Mouse (Mus musculus) hindlimb bud, embryonic 11.5 days (tissue): ENCODE data around the gene St6galnac3.
A peak's percentile ranks its signal among the peaks of the same experiment; 100 is the strongest.

Source experiments
- DNase-seq: peaks from one replicate; pipeline ENCODE4 v3.0.0-alpha.2; 2012; ENCODE audit warnings: low read depth, low spot score; ENCODE audit errors: extremely low spot score

The St6galnac3 gene

DNA sequence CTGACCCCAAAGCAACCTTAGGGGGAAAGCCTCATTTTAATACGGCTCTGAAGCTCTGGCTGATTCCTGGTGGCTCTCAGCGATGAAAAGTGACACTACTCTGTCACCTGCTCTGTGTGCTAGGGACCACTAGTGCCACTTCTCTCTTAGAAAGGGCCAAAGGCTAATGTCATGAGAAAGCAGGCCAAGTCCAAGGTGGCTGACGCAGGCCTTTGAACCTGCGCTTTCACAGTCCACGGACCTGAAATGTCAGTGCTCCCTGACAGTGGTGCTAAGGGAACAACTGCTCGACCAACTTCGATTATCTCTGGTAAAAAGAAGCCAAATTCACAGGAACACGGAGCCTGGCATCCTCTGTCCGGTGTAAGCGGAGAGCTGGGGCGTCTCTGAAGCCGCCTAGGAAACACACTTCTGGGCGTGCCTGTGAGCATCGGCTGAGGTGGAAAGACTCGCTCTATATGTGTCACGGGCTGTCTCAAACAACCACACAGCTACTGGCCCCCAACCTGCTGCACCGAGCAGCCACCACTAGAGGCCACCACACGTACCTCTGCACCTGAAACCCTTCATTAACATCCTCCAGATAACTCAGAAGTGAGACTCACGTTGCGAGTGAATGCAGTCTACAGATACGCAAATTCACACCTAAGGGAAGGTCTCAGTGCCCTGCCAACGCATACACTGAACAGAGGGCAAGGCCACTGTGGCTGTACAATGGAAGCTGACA is 66.8 kb downstream of the St6galnac3 start:
- no peak for DNase-seq

DNA sequence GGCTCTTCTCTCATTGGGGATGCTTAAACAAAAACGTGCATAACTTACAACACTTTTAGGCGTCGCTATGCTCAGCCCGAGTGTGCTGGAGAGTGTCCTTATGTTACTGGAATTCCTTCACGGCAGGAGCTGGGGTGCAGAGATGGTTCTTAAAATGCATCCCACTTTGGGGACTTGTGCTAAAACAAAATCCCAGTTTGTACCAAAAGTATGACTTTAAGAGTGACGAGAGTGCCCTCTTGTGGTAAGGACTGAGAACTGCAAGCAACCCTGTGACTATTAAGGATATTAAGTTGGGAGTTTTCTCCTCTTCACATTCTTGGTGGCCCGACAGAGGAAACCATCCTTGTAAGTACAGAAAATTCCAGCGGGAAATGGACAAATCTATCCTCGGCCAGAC is 69.9 kb downstream of the St6galnac3 start:
- DNase-seq: peak; percentile 80

DNA sequence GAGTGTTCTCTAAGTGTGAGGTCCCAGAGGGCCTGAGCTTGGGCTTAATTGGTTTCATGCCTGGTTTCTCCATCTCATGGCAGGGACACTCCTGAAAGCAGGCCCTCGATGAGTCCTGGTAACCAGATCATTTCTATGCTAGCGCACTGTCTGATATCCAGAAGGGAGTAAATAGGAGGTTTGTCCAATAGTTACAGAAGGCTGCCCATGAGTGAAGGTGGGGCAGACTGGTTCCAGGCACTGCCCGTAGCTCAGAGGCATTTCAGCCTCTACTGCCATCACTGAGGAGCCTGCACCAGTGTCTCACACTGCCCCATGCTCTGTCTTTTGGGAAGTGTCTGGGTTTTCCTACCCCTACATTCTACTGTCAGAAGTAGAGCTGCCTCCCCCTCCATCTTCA is 72.1 kb downstream of the St6galnac3 start:
- DNase-seq: no peak

DNA sequence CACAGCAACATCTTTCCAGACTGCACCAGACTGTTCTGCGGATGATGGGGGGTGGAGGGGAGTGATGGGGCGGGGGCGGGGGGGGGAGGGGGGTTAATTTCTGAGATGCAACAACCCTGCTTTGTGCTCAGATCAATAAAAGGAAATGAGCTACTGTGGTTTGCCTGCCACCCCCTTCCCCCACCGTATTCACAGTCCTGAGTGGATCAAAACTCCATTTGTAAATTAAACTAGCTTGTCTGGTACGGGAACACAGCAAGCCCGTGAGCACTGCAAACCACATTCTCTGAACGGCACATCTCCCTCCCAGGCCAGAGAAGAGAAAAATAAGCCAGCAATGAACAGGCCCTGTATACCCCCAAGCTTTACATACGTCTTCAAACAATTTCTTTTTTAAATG is 76.3 kb downstream of the St6galnac3 start:
- DNase-seq: no peak

- no peak for DNase-seq
These were observed 79.2 kb downstream of the St6galnac3 start for GRCm38 (mm10) chr3:153645803-153646202.

DNA sequence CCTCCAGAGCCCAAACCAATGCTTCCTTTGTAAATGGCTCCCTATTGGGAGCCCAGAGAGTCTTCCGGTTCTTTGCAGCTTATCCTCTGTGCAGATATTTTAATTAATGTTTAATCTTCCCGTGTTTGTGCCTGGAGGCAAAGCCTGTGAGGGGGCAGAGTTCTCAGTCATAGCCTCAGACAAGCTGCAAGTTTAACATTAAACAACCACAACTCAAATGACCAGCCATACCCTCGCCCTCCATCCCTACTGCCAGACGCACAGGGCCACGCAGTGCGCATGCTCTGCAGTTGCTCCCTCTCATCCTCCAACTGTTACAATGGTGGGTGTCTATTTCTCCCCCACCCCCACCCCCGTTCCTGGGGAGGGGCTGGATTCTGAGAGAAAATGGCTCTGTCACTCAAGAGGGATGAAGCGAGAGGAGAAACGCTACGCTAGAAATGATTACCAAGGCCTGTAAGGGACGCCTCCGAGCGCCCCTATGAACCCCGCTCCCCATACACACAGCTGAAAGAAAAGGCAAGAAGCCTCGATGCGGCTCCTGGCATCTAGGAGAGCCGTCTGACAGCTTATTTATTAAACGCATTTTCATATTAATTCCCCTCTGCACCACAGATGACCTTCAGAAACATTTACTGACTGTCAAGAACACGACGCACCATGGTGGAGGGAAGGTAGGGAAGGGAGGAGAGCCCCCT is 81.0 kb downstream of the St6galnac3 start:
- no peak for DNase-seq

DNA sequence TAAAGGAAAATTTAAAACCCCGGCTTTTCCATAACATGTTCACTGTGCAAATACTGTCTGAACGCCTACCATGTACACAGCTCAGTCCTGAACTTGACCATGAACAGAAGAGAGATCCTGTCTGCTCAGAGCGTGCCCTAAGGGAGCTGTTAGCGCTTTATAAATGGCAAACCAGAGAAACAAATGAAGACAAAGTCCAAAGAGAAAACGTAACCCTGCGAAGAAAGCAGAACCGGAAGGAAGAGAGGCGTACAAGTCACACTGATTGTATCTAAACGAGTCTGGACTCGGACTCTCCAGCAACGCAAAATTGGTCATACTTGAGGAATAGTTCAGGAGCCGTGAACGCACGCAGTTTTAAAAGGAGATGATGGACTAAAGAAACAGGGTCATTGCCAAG is 82.1 kb downstream of the St6galnac3 start:
- no peak for DNase-seq

GRCm38 (mm10) chr3:153641805-153642204 is 83.2 kb downstream of the St6galnac3 start:
- DNase-seq: no peak

- no peak for DNase-seq
These were observed 87.6 kb downstream of the St6galnac3 start for GRCm38 (mm10) chr3:153637336-153637735.

DNA sequence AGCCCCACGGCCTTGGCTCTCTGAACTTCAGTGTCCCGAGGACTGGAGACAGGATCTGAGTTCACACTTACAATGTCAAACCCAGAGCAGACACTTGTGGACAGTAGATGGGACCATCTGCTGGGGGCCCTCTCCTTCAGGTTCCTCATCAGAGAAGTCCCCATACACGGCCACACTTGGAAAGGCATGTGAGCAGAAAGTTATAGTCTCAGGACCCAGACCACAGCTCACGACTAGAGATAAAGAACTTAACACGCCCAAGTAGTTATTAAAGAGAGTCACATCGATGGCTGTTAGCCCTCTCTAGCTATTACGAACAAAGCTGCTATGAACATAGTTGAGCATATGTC is 88.2 kb downstream of the St6galnac3 start:
- DNase-seq: no peak

- no peak for DNase-seq
These were observed 88.7 kb downstream of the St6galnac3 start for GRCm38 (mm10) chr3:153636094-153636803.

DNA sequence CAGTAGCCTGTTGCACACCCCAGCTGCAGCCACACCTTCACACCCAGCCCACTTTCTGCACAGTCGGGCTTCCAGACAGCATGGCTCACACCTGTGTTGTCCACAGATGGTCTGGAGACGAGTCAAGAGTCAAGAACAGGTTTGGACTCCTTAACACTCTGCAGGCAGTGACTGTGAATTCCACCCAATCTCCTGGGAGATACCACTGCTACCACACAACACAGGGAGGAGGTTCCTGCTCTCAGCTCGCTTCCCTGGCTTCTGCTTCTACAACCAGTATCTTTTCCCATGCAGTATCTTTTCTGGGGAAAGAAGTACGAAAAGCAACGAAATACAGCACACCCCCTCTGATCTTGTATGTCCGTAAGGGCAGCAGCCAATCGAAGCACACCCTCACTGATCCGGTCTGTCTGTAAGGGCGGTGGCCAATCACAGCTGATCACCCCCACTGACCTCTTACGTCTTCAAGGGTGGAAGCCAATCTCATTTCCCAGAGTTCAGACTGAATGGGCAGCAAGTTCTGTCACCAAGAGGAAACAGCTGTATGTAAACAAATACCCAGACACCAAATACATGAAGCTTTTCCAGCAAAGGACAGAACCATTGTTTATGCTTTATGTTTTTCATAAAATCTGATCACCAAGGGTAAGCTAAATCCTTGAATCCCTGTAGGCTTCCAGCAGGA is 92.8 kb downstream of the St6galnac3 start:
- no peak for DNase-seq

- no peak for DNase-seq
These were observed 98.7 kb downstream of the St6galnac3 start for GRCm38 (mm10) chr3:153626237-153626636.

DNA sequence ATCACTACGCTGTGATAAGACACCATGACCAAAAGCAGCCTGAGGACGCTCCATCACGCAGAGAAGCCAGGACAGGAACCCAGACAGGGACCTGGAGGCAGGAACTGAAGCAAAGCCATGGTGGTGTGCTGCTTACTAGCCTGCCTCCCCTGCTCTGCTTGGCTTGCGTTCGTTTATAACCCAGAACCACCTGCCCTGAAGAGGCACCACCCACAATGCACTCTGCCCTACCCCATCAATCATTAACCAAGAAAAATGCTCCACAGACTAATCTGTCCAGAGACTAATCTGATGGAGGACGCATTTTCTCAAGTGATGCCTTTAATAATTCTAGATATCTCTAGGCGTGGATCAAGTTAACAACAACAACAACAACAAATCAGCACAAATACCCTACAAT is 106.0 kb downstream of the St6galnac3 start:
- DNase-seq: no peak

GRCm38 (mm10) chr3:153616849-153617248 is 108.1 kb downstream of the St6galnac3 start:
- no peak for DNase-seq

- no peak for DNase-seq
These were observed 114.7 kb downstream of the St6galnac3 start for GRCm38 (mm10) chr3:153610239-153610638.

DNA sequence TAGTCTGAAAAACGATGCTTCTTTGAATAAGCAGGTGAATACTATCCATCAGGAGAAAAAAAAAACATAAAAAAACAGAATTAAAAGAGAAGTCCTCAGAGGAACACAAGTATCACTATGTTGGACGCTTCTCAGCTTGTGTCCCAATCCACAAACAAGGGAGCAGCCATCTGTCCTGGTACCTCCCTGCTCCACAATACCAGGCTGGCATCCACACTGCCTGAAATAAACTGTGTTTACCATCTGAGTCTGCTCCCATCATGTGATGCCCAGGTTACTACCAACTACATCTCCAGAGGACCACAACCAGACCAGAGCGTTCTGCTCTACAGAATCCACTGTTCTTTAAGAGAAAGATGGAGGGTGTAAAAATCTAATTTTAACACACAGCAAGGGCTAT is 118.6 kb downstream of the St6galnac3 start:
- no peak for DNase-seq

DNA sequence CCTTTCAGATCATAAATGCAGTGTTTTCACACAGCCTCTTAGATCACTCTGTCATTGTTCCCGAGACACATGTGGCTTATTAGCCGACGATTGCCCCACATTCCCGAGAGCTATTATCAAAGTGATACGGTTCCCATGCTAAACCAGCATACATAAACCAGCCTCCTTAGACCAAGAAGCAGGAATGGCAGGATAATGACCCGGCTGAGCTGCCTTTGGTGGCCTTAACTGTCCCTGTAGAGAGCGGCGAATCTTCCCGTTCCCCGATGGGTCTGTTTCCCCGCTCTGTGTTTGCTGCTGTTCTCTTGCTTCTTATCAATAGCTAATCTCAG is 119.2 kb downstream of the St6galnac3 start:
- DNase-seq: no peak

GRCm38 (mm10) chr3:153605089-153605766 is 119.7 kb downstream of the St6galnac3 start:
- no peak for DNase-seq

- DNase-seq: no peak
These were observed 125.8 kb downstream of the St6galnac3 start for GRCm38 (mm10) chr3:153599179-153599578.

GRCm38 (mm10) chr3:153598631-153599030 is 126.3 kb downstream of the St6galnac3 start:
- no peak for DNase-seq
